Mouse (Mus musculus) intestine, postnatal 0 days (tissue): ENCODE measurements around the gene Tk1. TPM values are rescaled to one million over a fixed set of nuclear protein-coding genes. Genes with fewer than 3 reads are reported as not detected.

Experiments
- ATAC-seq: fragments of 200-750 bp; cut with Nextera tagmentation; 2 replicates; pipeline ENCODE4 v1.8.0; 2017; ENCODE audit warnings: mild to moderate bottlenecking, moderate TSS enrichment, moderate library complexity
- H3K27ac ChIP-seq: fragments of 300-500 bp; sonication (generic); 2 replicates; pipeline ENCODE4 v1.5.1; 2014; ENCODE audit warnings: mild to moderate bottlenecking, low read depth, low read length, moderate library complexity
- H3K27me3 ChIP-seq: fragments of 300-500 bp; sonication (generic); replicated peaks from 2 replicates; pipeline ENCODE4 v1.6.1; 2014; ENCODE audit warnings: low read length, mixed read lengths; ENCODE audit not compliant: control insufficient read depth, insufficient read depth
- H3K36me3 ChIP-seq: fragments of 300-500 bp; sonication (generic); 2 replicates; pipeline ENCODE4 v1.6.1; 2014; ENCODE audit warnings: mild to moderate bottlenecking, moderate library complexity; ENCODE audit not compliant: control insufficient read depth, insufficient read depth
- H3K4me1 ChIP-seq: fragments of 300-500 bp; sonication (generic); replicated peaks from 2 replicates; pipeline ENCODE4 v1.6.1; 2014; ENCODE audit warnings: antibody characterized with exemption, low read length, mixed read lengths; ENCODE audit not compliant: control insufficient read depth, insufficient read depth
- H3K4me2 ChIP-seq: fragments of 300-500 bp; sonication (generic); replicated peaks from 2 replicates; pipeline ENCODE4 v1.6.1; 2014; ENCODE audit warnings: low read depth, mild to moderate bottlenecking, moderate library complexity
- H3K4me3 ChIP-seq: fragments of 300-500 bp; sonication (generic); 2 replicates; pipeline ENCODE4 v1.5.1; 2014; ENCODE audit warnings: low read depth, low read length
- H3K9ac ChIP-seq: fragments of 300-500 bp; sonication (generic); 2 replicates; pipeline ENCODE4 v1.6.1; 2014; ENCODE audit warnings: mild to moderate bottlenecking, low read depth, low read length
- H3K9me3 ChIP-seq: fragments of 300-500 bp; sonication (generic); 2 replicates; pipeline ENCODE4 v1.6.1; 2016; ENCODE audit warnings: mixed run types; ENCODE audit not compliant: control insufficient read depth
- CTCF ChIP-seq: sonication (generic); IDR thresholded peaks from 2 replicates; pipeline ENCODE4 v1.5.1; 2016; ENCODE audit warnings: low read depth, mild to moderate bottlenecking, control low read depth, antibody characterized with exemption, moderate library complexity
- WGBS: fragments of 180-500 bp; shearing (Covaris S2); extraction: QIAGEN DNeasy Blood & Tissue Kit; methylation state at CpG from one replicate; pipeline ENCODE4 v1.1.7; 2014; 5-methylcytosine and 5-hydroxymethylcytosine counted together
- polyA plus RNA-seq: library from polyadenylated mRNA; unstranded; fragments of >200 nt; fragmentation: Nextera tagmentation; extraction: Ambion mirVana; gene quantifications from 2 replicates; pipeline ENCODE4 v1.2.1, GENCODE M21; 2015

Gene Tk1
- polyA plus RNA-seq, 1 experiment from 2014 or later: 44.8 TPM

GRCm38 (mm10) chr11:117832086-117832969 lies 6.4 kb upstream of the Tk1 start:
- TF ChIP-seq CTCF: peak; percentile 95
- Histone ChIP-seq H3K36me3 (no peaks in the 10 kb centered on the region), H3K9ac (no peak overlapping the region), H3K4me2 (peak overlapping the region; percentile 56), H3K4me1 (peaks cover 27% of the 10 kb centered on the region), H3K9me3 (no peaks in the 10 kb centered on the region), H3K27me3 (no peaks in the 10 kb centered on the region), H3K27ac (peak overlapping the region; percentile 67), H3K4me3 (peak overlapping the region; percentile 17)
- peak; percentile 56 for ATAC-seq
- WGBS: 23% methylated on average over 28 of the region's 28 CpGs

GRCm38 (mm10) chr11:117830401-117830800 lies 4.5 kb upstream of the Tk1 start:
- H3K9ac ChIP-seq: no peak overlapping the region
- no peak overlapping the region for H3K4me2 ChIP-seq
- TF ChIP-seq CTCF: no peak
- no peaks in the 10 kb centered on the region for H3K36me3 ChIP-seq
- no peaks in the 10 kb centered on the region for H3K27me3 ChIP-seq
- H3K9me3 ChIP-seq: no peaks in the 10 kb centered on the region
- WGBS: 36% methylated on average over 9 of the region's 9 CpGs
- H3K27ac ChIP-seq: peak overlapping the region; percentile 80
- no peak overlapping the region for H3K4me3 ChIP-seq
- ATAC-seq: peak; percentile 15
- H3K4me1 ChIP-seq: peaks cover 29% of the 10 kb centered on the region

- Histone ChIP-seq H3K36me3 (no peaks in the 10 kb centered on the region), H3K4me3 (no peak overlapping the region), H3K4me2 (no peak overlapping the region), H3K9ac (no peak overlapping the region), H3K4me1 (peaks cover 34% of the 10 kb centered on the region), H3K27me3 (no peaks in the 10 kb centered on the region), H3K9me3 (no peaks in the 10 kb centered on the region), H3K27ac (peak overlapping the region; percentile 80)
- 26% methylated on average over 2 of the region's 2 CpGs for WGBS
- TF ChIP-seq CTCF: no peak
- ATAC-seq: no peak
Measured at GRCm38 (mm10) chr11:117829671-117830215, 3.9 kb upstream of the Tk1 start.

- ATAC-seq: peak; percentile 23
- H3K27ac ChIP-seq: peak overlapping the region; percentile 80
- peak overlapping the region; percentile 89; the same call in 1 of the 2 replicates for H3K4me2 ChIP-seq
- peaks cover 36% of the 10 kb centered on the region for H3K4me1 ChIP-seq
- H3K36me3 ChIP-seq: no peaks in the 10 kb centered on the region
- no peak overlapping the region for H3K4me3 ChIP-seq
- no peak overlapping the region for H3K9ac ChIP-seq
- WGBS: 26% methylated on average over 9 of the region's 9 CpGs
- no peaks in the 10 kb centered on the region for H3K27me3 ChIP-seq
- TF ChIP-seq CTCF: no peak
- no peaks in the 10 kb centered on the region for H3K9me3 ChIP-seq
Measured at GRCm38 (mm10) chr11:117828888-117829604, 3.2 kb upstream of the Tk1 start.

- Histone ChIP-seq H3K4me1 (peaks cover 34% of the 10 kb centered on the region), H3K36me3 (no peaks in the 10 kb centered on the region), H3K9me3 (no peaks in the 10 kb centered on the region), H3K4me3 (no peak overlapping the region), H3K9ac (peak overlapping the region; percentile 34), H3K27me3 (no peaks in the 10 kb centered on the region), H3K4me2 (peak overlapping the region; percentile 89), H3K27ac (peak overlapping the region; percentile 80)
- no peak for ATAC-seq
- TF ChIP-seq CTCF: no peak
- WGBS: 36% methylated on average over 18 of the region's 18 CpGs
Measured at GRCm38 (mm10) chr11:117828149-117828887, 2.4 kb upstream of the Tk1 start.
